ENCODE assay signal across 9 mouse cellular contexts in genomic region chr17:29361982-29362691, GRCm38 (mm10). TPM values are rescaled to one million over a fixed set of nuclear protein-coding genes. Genes with fewer than 3 reads are reported as not detected.
DNase-seq lines count a peak whose midpoint lies in the region; ATAC-seq and TF ChIP-seq lines count a peak whose summit lies in the region.
"Had no signal": no experiment of that assay in that cellular context is flagged by ENCODE, and none has a peak within 500 bp of the region (broad histone marks: within the 10 kb centered on the region; RNA-seq: fewer than 3 reads in every experiment).

No protein-coding gene starts in this region.

- H3K4me2 ChIP-seq in intestine, embryonic 16.5 days (ENCODE audit: low read depth, low read length): no peak overlapping the region
- H3K4me2 ChIP-seq in intestine, embryonic 15.5 days (replicated peaks): no peak overlapping the region
- no peak overlapping the region for H3K4me2 ChIP-seq in forebrain, embryonic 14.5 days (ENCODE audit: low read length)

- no peaks in the 10 kb centered on the region for H3K27me3 ChIP-seq in intestine, embryonic 16.5 days (replicated peaks; ENCODE audit: control insufficient read depth, insufficient read depth, low read length)
- no peaks in the 10 kb centered on the region for H3K27me3 ChIP-seq in intestine, embryonic 15.5 days (replicated peaks)
- no peaks in the 10 kb centered on the region for H3K27me3 ChIP-seq in MEL (ENCODE audit: control insufficient read depth in 1 of 2, insufficient read depth in 2 of 2, low read length in 2 of 2)
- H3K27me3 ChIP-seq in forebrain, embryonic 14.5 days (replicated peaks; ENCODE audit: control insufficient read depth, insufficient read depth, low read length): no peaks in the 10 kb centered on the region

- H3K9ac ChIP-seq in intestine, embryonic 16.5 days (ENCODE audit: low read depth, low read length): 0 out of 2 replicates have a peak overlapping the region, but pooled peaks have one; percentile 13
- no peak overlapping the region for H3K9ac ChIP-seq in intestine, embryonic 15.5 days
- H3K9ac ChIP-seq in MEL (ENCODE audit: control insufficient read depth, low read depth, low read length, poor library complexity, severe bottlenecking): no peak overlapping the region
- H3K9ac ChIP-seq in forebrain, embryonic 14.5 days (ENCODE audit: low read length): no peak overlapping the region

- 48% methylated on average over 8 of the region's 8 CpGs for WGBS in intestine, embryonic 16.5 days
- WGBS in intestine, embryonic 15.5 days: 57% methylated on average over 8 of the region's 8 CpGs
- 65% methylated on average over 8 of the region's 8 CpGs for WGBS in forebrain, embryonic 14.5 days

- H3K27ac ChIP-seq in intestine, embryonic 16.5 days (ENCODE audit: low read length): no peak overlapping the region
- no peak overlapping the region for H3K27ac ChIP-seq in intestine, embryonic 15.5 days
- H3K27ac ChIP-seq in MEL (ENCODE audit: control insufficient read depth, low read depth, low read length): no peak overlapping the region
- no peak overlapping the region for H3K27ac ChIP-seq in forebrain, embryonic 14.5 days (ENCODE audit: low read depth, low read length)

- H3K4me1 ChIP-seq in intestine, embryonic 16.5 days (ENCODE audit: control insufficient read depth, insufficient read depth, low read length): peaks cover 6% of the 10 kb centered on the region; the same call in 1 of the 2 replicates
- H3K4me1 ChIP-seq in intestine, embryonic 15.5 days (replicated peaks): 0 out of 2 replicates have a peak, but pooled peaks cover 5% of the 10 kb centered on the region
- H3K4me1 ChIP-seq in MEL (ENCODE audit: control insufficient read depth in 1 of 2, insufficient read depth in 2 of 2, low read length in 2 of 2): peaks cover 0 to 10% of the 10 kb centered on the region in 2 experiments; a peak in 2 of 4 replicates
- peaks cover 4% of the 10 kb centered on the region; the same call in 1 of the 2 replicates for H3K4me1 ChIP-seq in forebrain, embryonic 14.5 days (ENCODE audit: control insufficient read depth, insufficient read depth, low read length)

- no peak overlapping the region for H3K4me3 ChIP-seq in intestine, embryonic 16.5 days (ENCODE audit: low read length)
- H3K4me3 ChIP-seq in intestine, embryonic 15.5 days (replicated peaks): no peak overlapping the region
- no peak overlapping the region for H3K4me3 ChIP-seq in MEL (ENCODE audit: control insufficient read depth in 1 of 2, insufficient read depth in 1 of 2, low read depth in 2 of 2, low read length in 2 of 2)
- no peak overlapping the region for H3K4me3 ChIP-seq in forebrain, embryonic 14.5 days (ENCODE audit: low read depth, low read length)

- ATAC-seq in intestine, embryonic 16.5 days: no peak
- ATAC-seq in intestine, embryonic 15.5 days: no peak
- peak; percentile 23 to 25; a peak in 2 of 4 replicates for ATAC-seq in hematopoietic stem cell, adult 5-6 weeks (replicated peaks in 1 of 2; ENCODE audit: insufficient read depth in 1 of 2, low FRiP score in 2 of 2, low TSS enrichment in 1 of 2, low read depth in 1 of 2, poor library complexity in 2 of 2, severe bottlenecking in 2 of 2)
- ATAC-seq in neutrophil, adult 5-6 weeks (ENCODE audit: extremely low read depth, insufficient number of reproducible peaks, low FRiP score, poor library complexity, severe bottlenecking): peak; percentile 43
- ATAC-seq in forebrain, embryonic 14.5 days: no peak
- ATAC-seq: lung, postnatal 0 days had no signal

- no peaks in the 10 kb centered on the region for H3K79me2 ChIP-seq in MEL (ENCODE audit: control insufficient read depth, insufficient read depth, low read length, poor library complexity)

- no peak for TF ChIP-seq CTCF in MEL (IDR thresholded peaks at IDR 0.05 in 2 of 3, conservative IDR thresholded peaks at IDR 0.05 in 1 of 3; ENCODE audit: control insufficient read depth in 1 of 3, insufficient read depth in 1 of 3, low read depth in 2 of 3, low read length in 3 of 3, poor library complexity in 1 of 3, severe bottlenecking in 1 of 3)

- peak; percentile 80 for DNase-seq in MEL (ENCODE audit: low read depth, low spot score)
- no peak for DNase-seq in urinary bladder, postnatal 4 days (ENCODE audit: low spot score in 2 of 2)
- DNase-seq in forebrain, embryonic 14.5 days (ENCODE audit: low spot score): no peak
- DNase-seq in ovary, postnatal 14 days (ENCODE audit: low spot score): no peak

- no peaks in the 10 kb centered on the region for H3K9me3 ChIP-seq in intestine, embryonic 16.5 days (ENCODE audit: control insufficient read depth, low read length)
- H3K9me3 ChIP-seq in intestine, embryonic 15.5 days: no peaks in the 10 kb centered on the region
- no peaks in the 10 kb centered on the region for H3K9me3 ChIP-seq in MEL (replicated peaks; ENCODE audit: insufficient read depth, low read length)
- H3K9me3 ChIP-seq in forebrain, embryonic 14.5 days (replicated peaks; ENCODE audit: control insufficient read depth, low read length): no peaks in the 10 kb centered on the region

- no peak for TF ChIP-seq RAD21 in MEL (IDR thresholded peaks at IDR 0.05; ENCODE audit: low read depth, low read length)

- no peak for TF ChIP-seq EP300 in MEL (IDR thresholded peaks at IDR 0.05; ENCODE audit: low read depth in 1 of 2, low read length in 2 of 2)

- TF ChIP-seq POLR2A in MEL (IDR thresholded peaks at IDR 0.05; ENCODE audit: control insufficient read depth in 1 of 2, insufficient read depth in 1 of 2, low read depth in 1 of 2, low read length in 2 of 2, poor library complexity in 1 of 2): no peak

- no peaks in the 10 kb centered on the region for H3K36me3 ChIP-seq in intestine, embryonic 16.5 days (ENCODE audit: control insufficient read depth, insufficient read depth, low read length)
- no peaks in the 10 kb centered on the region for H3K36me3 ChIP-seq in intestine, embryonic 15.5 days
- peaks cover 0 to 9% of the 10 kb centered on the region in 2 experiments; a peak in 2 of 4 replicates for H3K36me3 ChIP-seq in MEL (ENCODE audit: control insufficient read depth in 1 of 2, insufficient read depth in 2 of 2, low read length in 2 of 2)
- H3K36me3 ChIP-seq in forebrain, embryonic 14.5 days (ENCODE audit: control insufficient read depth, insufficient read depth, low read length): no peaks in the 10 kb centered on the region

TF ChIP-seq in MEL, 35 proteins besides CTCF, POLR2A, EP300 and RAD21:
- TF ChIP-seq MXI1 (IDR thresholded peaks at IDR 0.05; ENCODE audit: low read depth, low read length) (peak; percentile 70), CHD1 (IDR thresholded peaks at IDR 0.05; ENCODE audit: low read depth, low read length) (no peak), SIN3A (IDR thresholded peaks at IDR 0.05; ENCODE audit: low read length) (peak; percentile 78)

RNA-seq across cellular contexts. Expression of gene Fgd2, which starts 1.4 kb away (rescaled TPM):
- 9.8 and 11.5 TPM in 2 replicates for polyA plus RNA-seq in intestine, embryonic 16.5 days (2015; fragmentation: Nextera tagmentation; extraction: Ambion mirVana)
- 10.5 and 12.3 TPM in 2 replicates for polyA plus RNA-seq in intestine, embryonic 15.5 days (2015; fragmentation: Nextera tagmentation; extraction: Ambion mirVana)
- 0.07 and 0.23 TPM in 2 replicates for total RNA-seq in MEL (2012; rRNA removed)
- polyA plus RNA-seq in MEL (2012; ENCODE audit: insufficient read depth in 1 of 2, insufficient read length in 2 of 2, low read depth in 1 of 2, low replicate concordance in 2 of 2, missing spikeins in 1 of 2): under 1 TPM in 1 of 2 experiments, not detected in 1; 0.39 TPM
- 36.9 and 54.2 TPM in 2 replicates for total RNA-seq in hematopoietic stem cell, adult 5-6 weeks (2017)
- total RNA-seq in neutrophil, adult 5-6 weeks (2017): 184 and 192 TPM in 2 replicates
- 3.4 and 6.1 TPM in 2 replicates for polyA plus RNA-seq in forebrain, embryonic 14.5 days (2014; fragmentation: Nextera tagmentation; extraction: Ambion mirVana)

RNA-seq across cellular contexts. Expression of gene Mtch1, which starts 14.4 kb away (rescaled TPM):
- polyA plus RNA-seq in intestine, embryonic 16.5 days (2015; fragmentation: Nextera tagmentation; extraction: Ambion mirVana): 31.7 and 146 TPM in 2 replicates
- polyA plus RNA-seq in intestine, embryonic 15.5 days (2015; fragmentation: Nextera tagmentation; extraction: Ambion mirVana): 235 and 275 TPM in 2 replicates
- total RNA-seq in MEL (2012; rRNA removed): 119 and 143 TPM in 2 replicates
- 100 to 1,000 TPM; 147 to 233 TPM for polyA plus RNA-seq in MEL (2012; ENCODE audit: insufficient read depth in 1 of 2, insufficient read length in 2 of 2, low read depth in 1 of 2, low replicate concordance in 2 of 2, missing spikeins in 1 of 2)
- total RNA-seq in hematopoietic stem cell, adult 5-6 weeks (2017): 60.6 and 87.5 TPM in 2 replicates
- total RNA-seq in neutrophil, adult 5-6 weeks (2017): 65.8 and 67.3 TPM in 2 replicates
- polyA plus RNA-seq in forebrain, embryonic 14.5 days (2014; fragmentation: Nextera tagmentation; extraction: Ambion mirVana): 418 and 521 TPM in 2 replicates

RNA-seq across cellular contexts. Expression of gene Pi16, which starts 44.7 kb away (rescaled TPM):
- polyA plus RNA-seq in intestine, embryonic 16.5 days (2015; fragmentation: Nextera tagmentation; extraction: Ambion mirVana): 0.88 and 1.1 TPM in 2 replicates
- 0.72 and 0.98 TPM in 2 replicates for polyA plus RNA-seq in intestine, embryonic 15.5 days (2015; fragmentation: Nextera tagmentation; extraction: Ambion mirVana)
- 0.08 and 0.16 TPM in 2 replicates for total RNA-seq in MEL (2012; rRNA removed)
- polyA plus RNA-seq in MEL (2012; ENCODE audit: insufficient read depth in 1 of 2, insufficient read length in 2 of 2, low read depth in 1 of 2, low replicate concordance in 2 of 2, missing spikeins in 1 of 2): under 1 TPM in 1 of 2 experiments, not detected in 1; 0.42 TPM
- 1.8 and 10.4 TPM in 2 replicates for total RNA-seq in hematopoietic stem cell, adult 5-6 weeks (2017)
- total RNA-seq in neutrophil, adult 5-6 weeks (2017): 151 and 159 TPM in 2 replicates
- polyA plus RNA-seq in forebrain, embryonic 14.5 days (2014; fragmentation: Nextera tagmentation; extraction: Ambion mirVana): 1.2 TPM in 2 replicates

Comparison
In these comparisons a context has a peak if more than half of its experiments do, and no peak if none do; other contexts are left out.
1. ATAC-seq: peak in hematopoietic stem cell, adult 5-6 weeks (2 of 2) and neutrophil, adult 5-6 weeks (single experiment); none in intestine, embryonic 16.5 days (single experiment), intestine, embryonic 15.5 days (single experiment) and forebrain, embryonic 14.5 days (single experiment).